Mouse (Mus musculus): Measurements from ENCODE around the gene Tfeb. TPM values are rescaled to one million over a fixed set of nuclear protein-coding genes. Genes with fewer than 3 reads are reported as not detected.

Gene Tfeb
- polyA plus RNA-seq, 1 experiment from 2014 or later: 9.3 TPM

- H3K27ac ChIP-seq (ENCODE audit: low read depth): peak overlapping the region; percentile 66; the same call in 1 of the 2 replicates
- H3K4me2 ChIP-seq: no peak overlapping the region
- TF ChIP-seq CTCF (IDR thresholded peaks at IDR 0.05; ENCODE audit: low read depth): no peak
- no peaks in the 10 kb centered on the region for H3K27me3 ChIP-seq (ENCODE audit: insufficient read depth, low read length)
- WGBS: 21% methylated on average over 6 of the region's 6 CpGs
- ATAC-seq (ENCODE audit: insufficient read depth) (no peak), DNase-seq (no peak)
- H3K36me3 ChIP-seq (ENCODE audit: insufficient read depth): peaks cover 52% of the 10 kb centered on the region
- H3K4me3 ChIP-seq (ENCODE audit: low read depth, low read length): no peak overlapping the region
- H3K9ac ChIP-seq: no peak overlapping the region
- H3K4me1 ChIP-seq (ENCODE audit: insufficient read depth): peaks cover 18% of the 10 kb centered on the region; the same call in 1 of the 2 replicates
- H3K9me3 ChIP-seq (ENCODE audit: low read depth, low read length): no peaks in the 10 kb centered on the region
Measured at GRCm38 (mm10) chr17:47814496-47814895, 77.7 kb downstream of the Tfeb start.

GRCm38 (mm10) chr17:47815446-47815845 lies 78.6 kb downstream of the Tfeb start:
- Histone ChIP-seq H3K27me3 (ENCODE audit: insufficient read depth, low read length) (no peaks in the 10 kb centered on the region), H3K9ac (no peak overlapping the region), H3K36me3 (ENCODE audit: insufficient read depth) (peaks cover 61% of the 10 kb centered on the region), H3K9me3 (ENCODE audit: low read depth, low read length) (no peaks in the 10 kb centered on the region), H3K4me3 (ENCODE audit: low read depth, low read length) (no peak overlapping the region), H3K4me2 (no peak overlapping the region), H3K27ac (ENCODE audit: low read depth) (peak overlapping the region; percentile 36; the same call in 1 of the 2 replicates), H3K4me1 (ENCODE audit: insufficient read depth) (peaks cover 18% of the 10 kb centered on the region; the same call in 1 of the 2 replicates)
- TF ChIP-seq CTCF (IDR thresholded peaks at IDR 0.05; ENCODE audit: low read depth): no peak
- WGBS: 44% methylated on average over 10 of the region's 10 CpGs
- DNase-seq (no peak), ATAC-seq (ENCODE audit: insufficient read depth) (no peak)

- no peak overlapping the region for H3K27ac ChIP-seq (ENCODE audit: low read depth)
- H3K4me2 ChIP-seq: no peak overlapping the region
- no peaks in the 10 kb centered on the region for H3K27me3 ChIP-seq (ENCODE audit: insufficient read depth, low read length)
- peaks cover 22% of the 10 kb centered on the region for H3K4me1 ChIP-seq (ENCODE audit: insufficient read depth)
- no peak for TF ChIP-seq CTCF (IDR thresholded peaks at IDR 0.05; ENCODE audit: low read depth)
- peaks cover 88% of the 10 kb centered on the region for H3K36me3 ChIP-seq (ENCODE audit: insufficient read depth)
- 85% methylated on average over 13 of the region's 13 CpGs for WGBS
- no peak overlapping the region for H3K9ac ChIP-seq
- no peak overlapping the region for H3K4me3 ChIP-seq (ENCODE audit: low read depth, low read length)
- ATAC-seq (ENCODE audit: insufficient read depth) (no peak), DNase-seq (no peak)
- H3K9me3 ChIP-seq (ENCODE audit: low read depth, low read length): no peaks in the 10 kb centered on the region
Measured at GRCm38 (mm10) chr17:47818038-47818725, 81.4 kb downstream of the Tfeb start.

- DNase-seq (peak; percentile 91), ATAC-seq (ENCODE audit: insufficient read depth) (peak; percentile 93)
- no peak for TF ChIP-seq CTCF (IDR thresholded peaks at IDR 0.05; ENCODE audit: low read depth)
- peak overlapping the region; percentile 48 for H3K27ac ChIP-seq (ENCODE audit: low read depth)
- H3K4me1 ChIP-seq (ENCODE audit: insufficient read depth): peaks cover 12% of the 10 kb centered on the region
- no peaks in the 10 kb centered on the region for H3K27me3 ChIP-seq (ENCODE audit: insufficient read depth, low read length)
- 0 out of 2 replicates have a peak overlapping the region, but pooled peaks have one; percentile 0 for H3K4me2 ChIP-seq
- H3K4me3 ChIP-seq (ENCODE audit: low read depth, low read length): no peak overlapping the region
- H3K9me3 ChIP-seq (ENCODE audit: low read depth, low read length): no peaks in the 10 kb centered on the region
- peaks cover 82% of the 10 kb centered on the region for H3K36me3 ChIP-seq (ENCODE audit: insufficient read depth)
- H3K9ac ChIP-seq: no peak overlapping the region
- 39% methylated on average over 8 of the region's 8 CpGs for WGBS
Measured at GRCm38 (mm10) chr17:47821339-47821738, 84.5 kb downstream of the Tfeb start.

- Histone ChIP-seq H3K36me3 (ENCODE audit: insufficient read depth) (peaks cover 37% of the 10 kb centered on the region), H3K4me2 (peak overlapping the region; percentile 75), H3K9me3 (ENCODE audit: low read depth, low read length) (peaks cover 5% of the 10 kb centered on the region; the same call in 1 of the 2 replicates), H3K9ac (peak overlapping the region; percentile 79), H3K4me1 (ENCODE audit: insufficient read depth) (peaks cover 15% of the 10 kb centered on the region; the same call in 1 of the 2 replicates), H3K27me3 (ENCODE audit: insufficient read depth, low read length) (no peaks in the 10 kb centered on the region), H3K4me3 (ENCODE audit: low read depth, low read length) (peak overlapping the region; percentile 90), H3K27ac (ENCODE audit: low read depth) (peak overlapping the region; percentile 94)
- DNase-seq (peak; percentile 52), ATAC-seq (ENCODE audit: insufficient read depth) (no peak)
- TF ChIP-seq CTCF (IDR thresholded peaks at IDR 0.05; ENCODE audit: low read depth): peak; percentile 48
- WGBS: 11% methylated on average over 9 of the region's 9 CpGs
Measured at GRCm38 (mm10) chr17:47831161-47831560, 94.3 kb downstream of the Tfeb start.

GRCm38 (mm10) chr17:47831772-47832171 lies 94.9 kb downstream of the Tfeb start:
- Histone ChIP-seq H3K27ac (ENCODE audit: low read depth) (peak overlapping the region; percentile 94), H3K36me3 (ENCODE audit: insufficient read depth) (peaks cover 36% of the 10 kb centered on the region), H3K4me3 (ENCODE audit: low read depth, low read length) (peak overlapping the region; percentile 90), H3K9ac (peak overlapping the region; percentile 79), H3K4me1 (ENCODE audit: insufficient read depth) (peaks cover 15% of the 10 kb centered on the region; the same call in 1 of the 2 replicates), H3K27me3 (ENCODE audit: insufficient read depth, low read length) (no peaks in the 10 kb centered on the region), H3K9me3 (ENCODE audit: low read depth, low read length) (peaks cover 5% of the 10 kb centered on the region; the same call in 1 of the 2 replicates), H3K4me2 (peak overlapping the region; percentile 75)
- WGBS: 36% methylated on average over 5 of the region's 5 CpGs
- no peak for DNase-seq
- no peak for ATAC-seq (ENCODE audit: insufficient read depth)
- TF ChIP-seq CTCF (IDR thresholded peaks at IDR 0.05; ENCODE audit: low read depth): no peak

GRCm38 (mm10) chr17:47832501-47833028 lies 95.7 kb downstream of the Tfeb start:
- Histone ChIP-seq H3K36me3 (ENCODE audit: insufficient read depth) (peaks cover 28% of the 10 kb centered on the region), H3K27me3 (ENCODE audit: insufficient read depth, low read length) (no peaks in the 10 kb centered on the region), H3K9ac (peak overlapping the region; percentile 79), H3K4me1 (ENCODE audit: insufficient read depth) (peaks cover 19% of the 10 kb centered on the region), H3K4me3 (ENCODE audit: low read depth, low read length) (peak overlapping the region; percentile 90), H3K27ac (ENCODE audit: low read depth) (peak overlapping the region; percentile 94), H3K4me2 (peak overlapping the region; percentile 75), H3K9me3 (ENCODE audit: low read depth, low read length) (no peaks in the 10 kb centered on the region)
- peak; percentile 55 for DNase-seq
- peak; percentile 71 for ATAC-seq (ENCODE audit: insufficient read depth)
- WGBS: 0% methylated on average over 17 of the region's 17 CpGs
- TF ChIP-seq CTCF (IDR thresholded peaks at IDR 0.05; ENCODE audit: low read depth): no peak
